Mouse (Mus musculus) stomach, postnatal 0 days (tissue): ENCODE measurements around the gene Nrbf2.

Experiments used
- CTCF ChIP-seq: IDR thresholded peaks from 2 replicates; pipeline ENCODE4 v1.5.1; 2016; ENCODE audit warnings: antibody characterized with exemption, low read depth, mild to moderate bottlenecking, moderate library complexity
- EP300 ChIP-seq: optimal IDR thresholded peaks from 2 replicates; pipeline ENCODE3; 2016; ENCODE audit warnings: antibody characterized with exemption

DNA sequence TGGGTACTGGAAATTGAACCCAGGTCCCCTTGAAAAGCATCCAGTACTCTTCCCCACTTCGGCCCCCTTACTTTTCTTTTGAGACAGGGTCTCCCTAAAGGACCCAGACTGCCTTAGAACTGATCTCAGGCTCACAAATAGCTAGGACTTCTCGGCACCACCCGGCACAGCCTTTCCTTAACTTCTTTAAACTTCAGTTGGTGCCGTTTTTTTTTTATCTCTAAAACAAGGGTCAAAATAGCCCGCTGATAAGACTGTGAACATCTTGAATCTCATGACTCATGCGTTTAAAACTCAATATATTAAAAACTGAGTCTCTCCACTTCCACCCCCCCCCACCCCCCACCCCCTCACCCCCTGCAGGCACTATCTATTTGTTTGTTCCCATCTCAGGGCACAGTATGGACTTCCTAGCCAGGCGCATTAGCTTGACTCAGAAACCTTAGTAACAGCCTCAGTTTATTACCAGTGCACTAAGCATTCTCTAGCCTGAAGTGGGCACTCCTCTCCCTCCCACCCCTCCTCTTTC lies 10.9 kb upstream of the Nrbf2 start:
- TF ChIP-seq CTCF = no peak
- no peak for TF ChIP-seq EP300
